Mouse (Mus musculus): Measurements from ENCODE around the gene Camk2n1. TPM values are rescaled to one million over a fixed set of nuclear protein-coding genes. Genes with fewer than 3 reads are reported as not detected.

Gene Camk2n1
- total and polyA plus RNA-seq, 3 experiments = 7.1 to 12.7 (median 12.0) TPM

DNA sequence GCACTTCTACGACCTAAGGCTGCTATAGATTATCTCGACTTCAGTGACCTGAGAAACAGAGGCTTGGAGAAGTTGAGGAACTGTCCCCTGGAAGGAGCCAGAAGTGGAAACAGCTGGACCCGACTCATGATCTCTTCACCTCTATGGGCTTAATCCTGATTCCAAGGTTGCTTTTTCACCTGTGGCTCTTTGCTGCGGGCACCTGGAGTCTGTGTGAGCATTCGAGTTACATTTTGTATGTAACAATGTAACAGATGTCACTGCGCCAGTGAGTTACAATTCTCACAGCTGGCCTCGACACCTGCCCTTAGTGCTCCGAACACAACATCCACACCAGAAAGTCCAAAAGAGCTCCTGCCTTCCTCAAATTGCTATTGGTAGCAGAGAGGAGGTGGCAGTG is 11.3 kb downstream of the Camk2n1 start:
- no peaks in the 10 kb centered on the region for H3K27me3 ChIP-seq (ENCODE audit: control insufficient read depth, insufficient read depth, low read length)
- no peak for TF ChIP-seq POLR2A (IDR thresholded peaks at IDR 0.05; ENCODE audit: insufficient read depth, low read depth, low read length)
- no peak for TF ChIP-seq CTCF (IDR thresholded peaks at IDR 0.05)
- no peak for TF ChIP-seq EP300 (IDR thresholded peaks at IDR 0.05; ENCODE audit: insufficient read depth, low read depth, low read length)
- H3K9ac ChIP-seq (ENCODE audit: low read depth, low read length) = no peak overlapping the region

GRCm38 (mm10) chr4:138466690-138467089 is 12.6 kb downstream of the Camk2n1 start:
- no peak overlapping the region for H3K4me3 ChIP-seq
- H3K27ac ChIP-seq = no peak overlapping the region
- DNase-seq = no peak
- 65% methylated on average over 6 of the region's 6 CpGs for WGBS
- H3K9ac ChIP-seq (ENCODE audit: low read depth, low read length) = no peak overlapping the region
- intact Hi-C loops (cut with DNase I) = loop anchor here (5.0 kb wide), 1 partner anchor 36 kb away; no protein-coding TSS in a partner anchor
- H3K36me3 ChIP-seq (ENCODE audit: control insufficient read depth, insufficient read depth, low read length) = no peaks in the 10 kb centered on the region
- no peaks in the 10 kb centered on the region for H3K27me3 ChIP-seq (ENCODE audit: control insufficient read depth, insufficient read depth, low read length)
- no peaks in the 10 kb centered on the region for H3K79me2 ChIP-seq (replicated peaks; ENCODE audit: control insufficient read depth, insufficient read depth, low read length)
- TF ChIP-seq CTCF (IDR thresholded peaks at IDR 0.05) (peak; percentile 33), POLR2A (IDR thresholded peaks at IDR 0.05; ENCODE audit: insufficient read depth, low read depth, low read length) (no peak)
- H3K4me1 ChIP-seq (ENCODE audit: control insufficient read depth, insufficient read depth, low read length) = peaks cover 13% of the 10 kb centered on the region

More for the DNA sequence above, 11.3 kb downstream of the Camk2n1 start:
- no peaks in the 10 kb centered on the region for H3K79me2 ChIP-seq (replicated peaks; ENCODE audit: control insufficient read depth, insufficient read depth, low read length)
- no peaks in the 10 kb centered on the region for H3K36me3 ChIP-seq (ENCODE audit: control insufficient read depth, insufficient read depth, low read length)
- WGBS = 59% methylated on average over 8 of the region's 8 CpGs
- intact Hi-C loops (cut with DNase I) = loop anchor here (5.0 kb wide), 1 partner anchor 37 kb away; no protein-coding TSS in a partner anchor
- peaks cover 13% of the 10 kb centered on the region for H3K4me1 ChIP-seq (ENCODE audit: control insufficient read depth, insufficient read depth, low read length)
- no peak for DNase-seq
- H3K27ac ChIP-seq = no peak overlapping the region
- no peak overlapping the region for H3K4me3 ChIP-seq

GRCm38 (mm10) chr4:138467451-138467850 is 13.3 kb downstream of the Camk2n1 start:
- Histone ChIP-seq H3K27me3 (ENCODE audit: control insufficient read depth, insufficient read depth, low read length) (no peaks in the 10 kb centered on the region), H3K4me3 (no peak overlapping the region), H3K27ac (no peak overlapping the region), H3K9ac (ENCODE audit: low read depth, low read length) (no peak overlapping the region), H3K4me1 (ENCODE audit: control insufficient read depth, insufficient read depth, low read length) (peaks cover 13% of the 10 kb centered on the region), H3K36me3 (ENCODE audit: control insufficient read depth, insufficient read depth, low read length) (no peaks in the 10 kb centered on the region), H3K79me2 (replicated peaks; ENCODE audit: control insufficient read depth, insufficient read depth, low read length) (no peaks in the 10 kb centered on the region)
- intact Hi-C loops (cut with DNase I) = loop anchor here (5.0 kb wide), 1 partner anchor 35 kb away; no protein-coding TSS in a partner anchor
- 70% methylated on average over 5 of the region's 5 CpGs for WGBS
- TF ChIP-seq EP300 (IDR thresholded peaks at IDR 0.05; ENCODE audit: insufficient read depth, low read depth, low read length) = no peak
- TF ChIP-seq POLR2A (IDR thresholded peaks at IDR 0.05; ENCODE audit: insufficient read depth, low read depth, low read length) = no peak
- TF ChIP-seq CTCF (IDR thresholded peaks at IDR 0.05) = no peak
- DNase-seq = no peak

DNA sequence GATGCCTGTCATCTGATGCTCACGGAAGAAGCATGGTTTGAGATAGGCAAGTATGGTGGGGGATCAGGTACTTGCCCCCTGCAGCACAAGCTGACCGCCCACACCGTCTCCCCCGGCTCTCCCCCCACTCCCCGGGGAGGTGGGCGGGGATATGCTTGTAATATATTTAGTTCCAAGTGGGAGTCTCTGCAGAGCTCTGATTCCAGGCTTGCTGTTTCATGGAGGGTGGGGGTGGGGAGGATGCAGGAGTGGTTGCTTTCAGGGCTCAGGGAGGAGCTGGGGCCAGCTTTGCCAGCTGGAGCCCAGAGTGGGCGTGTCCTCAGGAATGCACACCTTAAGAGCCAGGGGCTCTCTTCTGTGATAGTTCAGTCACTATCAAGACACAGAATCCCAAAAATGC is 15.0 kb downstream of the Camk2n1 start:
- Histone ChIP-seq H3K36me3 (ENCODE audit: control insufficient read depth, insufficient read depth, low read length) (no peaks in the 10 kb centered on the region), H3K4me1 (ENCODE audit: control insufficient read depth, insufficient read depth, low read length) (peaks cover 7% of the 10 kb centered on the region), H3K27me3 (ENCODE audit: control insufficient read depth, insufficient read depth, low read length) (no peaks in the 10 kb centered on the region), H3K27ac (peak overlapping the region; percentile 20; the same call in 1 of the 2 replicates), H3K79me2 (replicated peaks; ENCODE audit: control insufficient read depth, insufficient read depth, low read length) (no peaks in the 10 kb centered on the region), H3K4me3 (no peak overlapping the region), H3K9ac (ENCODE audit: low read depth, low read length) (no peak overlapping the region)
- intact Hi-C loops (cut with DNase I) = loop anchor here (5.0 kb wide), 1 partner anchor 33 kb away; no protein-coding TSS in a partner anchor
- DNase-seq = peak; percentile 51
- TF ChIP-seq EP300 (IDR thresholded peaks at IDR 0.05; ENCODE audit: insufficient read depth, low read depth, low read length) = no peak
- TF ChIP-seq CTCF (IDR thresholded peaks at IDR 0.05) = no peak
- no peak for TF ChIP-seq POLR2A (IDR thresholded peaks at IDR 0.05; ENCODE audit: insufficient read depth, low read depth, low read length)
- 7% methylated on average over 7 of the region's 7 CpGs for WGBS

- TF ChIP-seq CTCF (IDR thresholded peaks at IDR 0.05) (no peak), POLR2A (IDR thresholded peaks at IDR 0.05; ENCODE audit: insufficient read depth, low read depth, low read length) (no peak), EP300 (IDR thresholded peaks at IDR 0.05; ENCODE audit: insufficient read depth, low read depth, low read length) (no peak)
- 47% methylated on average over 7 of the region's 7 CpGs for WGBS
- H3K9ac ChIP-seq (ENCODE audit: low read depth, low read length) = no peak overlapping the region
- H3K36me3 ChIP-seq (ENCODE audit: control insufficient read depth, insufficient read depth, low read length) = no peaks in the 10 kb centered on the region
- intact Hi-C loops (cut with DNase I) = no loop called here
- no peak overlapping the region for H3K27ac ChIP-seq
- H3K4me3 ChIP-seq = no peak overlapping the region
- H3K4me1 ChIP-seq (ENCODE audit: control insufficient read depth, insufficient read depth, low read length) = peaks cover 2% of the 10 kb centered on the region
- DNase-seq = no peak
- no peaks in the 10 kb centered on the region for H3K27me3 ChIP-seq (ENCODE audit: control insufficient read depth, insufficient read depth, low read length)
- no peaks in the 10 kb centered on the region for H3K79me2 ChIP-seq (replicated peaks; ENCODE audit: control insufficient read depth, insufficient read depth, low read length)
These were observed 17.1 kb downstream of the Camk2n1 start for GRCm38 (mm10) chr4:138471241-138471640.

- WGBS = 73% methylated on average over 7 of the region's 7 CpGs
- no peaks in the 10 kb centered on the region for H3K36me3 ChIP-seq (ENCODE audit: control insufficient read depth, insufficient read depth, low read length)
- intact Hi-C loops (cut with DNase I) = no loop called here
These were observed 25.5 kb downstream of the Camk2n1 start for GRCm38 (mm10) chr4:138479595-138479994.

More at GRCm38 (mm10) chr4:138479595-138479994, 25.5 kb downstream of the Camk2n1 start:
- Histone ChIP-seq H3K79me2 (replicated peaks; ENCODE audit: control insufficient read depth, insufficient read depth, low read length) (no peaks in the 10 kb centered on the region), H3K9ac (ENCODE audit: low read depth, low read length) (no peak overlapping the region), H3K27ac (no peak overlapping the region), H3K27me3 (ENCODE audit: control insufficient read depth, insufficient read depth, low read length) (no peaks in the 10 kb centered on the region), H3K4me1 (ENCODE audit: control insufficient read depth, insufficient read depth, low read length) (no peaks in the 10 kb centered on the region), H3K4me3 (no peak overlapping the region)
- TF ChIP-seq CTCF (IDR thresholded peaks at IDR 0.05) (no peak), EP300 (IDR thresholded peaks at IDR 0.05; ENCODE audit: insufficient read depth, low read depth, low read length) (no peak), POLR2A (IDR thresholded peaks at IDR 0.05; ENCODE audit: insufficient read depth, low read depth, low read length) (no peak)
- no peak for DNase-seq

Measured in heart, adult 2 months (tissue).